Mouse (Mus musculus) frontal cortex, adult (tissue): ENCODE measurements at regions not wholly inside any gene's neighbourhood (a gene's known extent, or its start where the extent isn't known, plus 50 kb on each side); places are given as distances from the start of the nearest gene placed in this dataset.

ENCODE experiments used
- ATAC-seq: cut with Nextera tagmentation; 2 replicates; pipeline ENCODE4 v1.9.2; 2017; ENCODE audit warnings: mild to moderate bottlenecking, moderate library complexity, mixed read lengths; ENCODE audit not compliant: low TSS enrichment

GRCm38 (mm10) chr3:78077822-78078221 lies 1208.5 kb downstream of the Rapgef2 start:
- ATAC-seq: no peak

- peak; percentile 76 for ATAC-seq
These were observed 1209.0 kb downstream of the Rapgef2 start for GRCm38 (mm10) chr3:78077275-78077674.

- ATAC-seq: no peak
These were observed 1213.3 kb downstream of the Rapgef2 start for GRCm38 (mm10) chr3:78073040-78073439.

- ATAC-seq: no peak
These were observed 1219.1 kb downstream of the Rapgef2 start for GRCm38 (mm10) chr3:78067113-78067639.

- ATAC-seq: no peak
These were observed 1220.0 kb downstream of the Rapgef2 start for GRCm38 (mm10) chr3:78066336-78066735.

- ATAC-seq: no peak
These were observed 1223.8 kb downstream of the Rapgef2 start for GRCm38 (mm10) chr3:78062549-78062948.

- peak; percentile 55; the same call in 1 of the 2 replicates for ATAC-seq
These were observed 1226.3 kb downstream of the Rapgef2 start for GRCm38 (mm10) chr3:78059826-78060591.
